Mouse (Mus musculus): ENCODE data around the gene Chrm3. TPM values are rescaled to one million over a fixed set of nuclear protein-coding genes. Genes with fewer than 3 reads are reported as not detected.

Chrm3 gene
- polyA plus RNA-seq, 1 experiment from 2014 or later = 1.2 TPM

Small RNAs within 50 kb of the gene (microRNA-seq; reads per million reads assigned to microRNA genes)
- not detected for gene Gm24187
